Mouse (Mus musculus): ENCODE measurements at regions not wholly inside any gene's neighbourhood (a gene's known extent, or its start where the extent isn't known, plus 50 kb on each side); places are given as distances from the start of the nearest gene placed in this dataset.

DNA sequence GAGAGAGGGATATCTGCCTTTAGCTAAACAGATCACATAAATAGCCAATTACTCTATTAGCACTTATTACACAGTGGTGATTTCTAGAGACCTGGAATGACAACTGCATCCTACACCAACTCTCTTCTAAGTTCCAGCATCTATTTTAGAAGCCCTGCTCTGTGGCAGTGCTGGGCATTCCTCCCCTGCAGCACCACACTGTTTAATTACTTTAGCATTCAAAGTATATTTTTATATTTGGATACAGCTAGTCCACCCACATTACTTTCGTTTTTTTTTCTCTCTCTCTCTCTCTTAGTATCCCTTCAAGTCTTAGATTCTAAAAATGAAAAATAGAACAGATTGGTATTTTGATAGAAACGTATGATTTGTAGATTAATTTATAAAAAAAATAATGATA, 250.1 kb downstream of the Nova1 start:
- Histone ChIP-seq H3K9ac (ENCODE audit: low read length) (no peak overlapping the region), H3K36me3 (ENCODE audit: control insufficient read depth, insufficient read depth, low read length) (no peaks in the 10 kb centered on the region), H3K4me1 (replicated peaks; ENCODE audit: control insufficient read depth, insufficient read depth, low read length) (no peaks in the 10 kb centered on the region), H3K27me3 (replicated peaks; ENCODE audit: control insufficient read depth, insufficient read depth, low read length) (no peaks in the 10 kb centered on the region), H3K4me2 (ENCODE audit: low read length) (no peak overlapping the region), H3K4me3 (ENCODE audit: low read depth, low read length) (no peak overlapping the region), H3K9me3 (ENCODE audit: control insufficient read depth, low read length) (no peaks in the 10 kb centered on the region), H3K27ac (ENCODE audit: low read depth) (no peak overlapping the region)
- DNase-seq (ENCODE audit: low spot score) (no peak), ATAC-seq (replicated peaks; ENCODE audit: low FRiP score, low TSS enrichment, low read depth) (no peak)
- WGBS: 71% methylated on average over 2 of the region's 2 CpGs

DNA sequence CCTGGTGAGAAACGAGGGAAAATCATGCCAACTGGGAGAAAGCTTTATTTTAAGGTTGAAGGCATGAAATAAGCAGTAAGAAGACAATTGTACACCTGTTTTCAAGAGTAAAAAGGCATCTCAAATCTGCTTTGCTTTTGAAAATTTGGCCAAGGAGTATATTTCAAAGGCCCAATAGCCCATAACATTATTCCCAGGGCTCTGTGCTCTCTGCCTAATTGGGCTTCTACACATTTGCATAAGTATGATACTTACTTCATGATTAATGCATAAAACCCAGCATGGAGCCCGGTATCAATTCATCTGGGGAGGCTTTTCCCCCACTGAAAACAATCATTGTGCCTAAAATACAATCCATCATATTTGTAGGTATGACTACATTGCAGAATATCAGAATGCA, 252.4 kb downstream of the Nova1 start:
- Histone ChIP-seq H3K36me3 (ENCODE audit: control insufficient read depth, insufficient read depth, low read length) (no peaks in the 10 kb centered on the region), H3K27ac (ENCODE audit: low read depth) (no peak overlapping the region), H3K4me1 (replicated peaks; ENCODE audit: control insufficient read depth, insufficient read depth, low read length) (no peaks in the 10 kb centered on the region), H3K9me3 (ENCODE audit: control insufficient read depth, low read length) (no peaks in the 10 kb centered on the region), H3K4me3 (ENCODE audit: low read depth, low read length) (no peak overlapping the region), H3K4me2 (ENCODE audit: low read length) (no peak overlapping the region), H3K9ac (ENCODE audit: low read length) (no peak overlapping the region), H3K27me3 (replicated peaks; ENCODE audit: control insufficient read depth, insufficient read depth, low read length) (no peaks in the 10 kb centered on the region)
- no peak for DNase-seq (ENCODE audit: low spot score)
- ATAC-seq (replicated peaks; ENCODE audit: low FRiP score, low TSS enrichment, low read depth): no peak
- 57% methylated on average over 2 of the region's 2 CpGs for WGBS

DNA sequence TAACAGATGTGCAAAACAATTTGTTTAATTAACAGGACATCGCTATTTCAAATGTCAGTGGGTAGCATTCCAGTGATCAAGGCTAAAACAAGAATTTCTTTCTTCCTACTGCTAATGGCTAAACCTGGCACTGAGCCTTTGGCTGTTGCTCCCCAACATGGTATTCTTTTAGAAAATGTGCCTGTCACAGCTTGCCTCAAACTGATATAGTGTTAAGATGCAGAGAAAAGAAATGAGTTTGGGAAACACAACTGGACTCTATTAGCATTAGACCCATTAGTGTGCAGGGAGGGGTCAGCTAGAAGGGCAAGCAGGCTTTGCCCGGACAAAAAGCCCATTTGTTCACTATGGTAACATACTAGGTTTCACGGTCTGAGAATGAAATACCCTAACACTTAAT, 297.8 kb downstream of the Nova1 start:
- DNase-seq (ENCODE audit: low spot score) (no peak), ATAC-seq (replicated peaks; ENCODE audit: low FRiP score, low TSS enrichment, low read depth) (no peak)
- WGBS: 72% methylated on average over 3 of the region's 3 CpGs

DNA sequence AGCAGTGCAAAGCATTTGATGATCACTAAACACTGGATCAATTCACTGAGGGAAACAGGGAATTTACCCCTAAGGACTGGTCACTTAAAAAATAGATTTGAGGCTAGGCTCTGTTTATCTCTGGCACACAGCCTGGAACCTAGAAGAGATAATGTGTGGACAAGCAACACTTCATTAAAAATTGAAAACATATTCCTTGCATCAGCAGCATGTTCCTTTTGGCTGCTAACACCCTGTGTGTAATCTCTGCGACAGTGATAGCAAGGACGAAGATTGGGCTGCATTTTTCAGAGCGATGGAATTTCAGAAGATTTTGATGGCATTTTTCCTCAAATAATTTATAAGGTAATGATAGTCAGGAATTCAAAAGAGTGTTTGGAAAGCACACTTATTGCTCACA, 310.9 kb downstream of the Nova1 start:
- DNase-seq (ENCODE audit: low spot score): no peak
- no peak for ATAC-seq (replicated peaks; ENCODE audit: low FRiP score, low TSS enrichment, low read depth)
- Histone ChIP-seq H3K36me3 (ENCODE audit: control insufficient read depth, insufficient read depth, low read length) (no peaks in the 10 kb centered on the region), H3K27me3 (replicated peaks; ENCODE audit: control insufficient read depth, insufficient read depth, low read length) (no peaks in the 10 kb centered on the region), H3K4me2 (ENCODE audit: low read length) (no peak overlapping the region), H3K4me3 (ENCODE audit: low read depth, low read length) (no peak overlapping the region), H3K27ac (ENCODE audit: low read depth) (no peak overlapping the region), H3K9me3 (ENCODE audit: control insufficient read depth, low read length) (no peaks in the 10 kb centered on the region), H3K9ac (ENCODE audit: low read length) (no peak overlapping the region), H3K4me1 (replicated peaks; ENCODE audit: control insufficient read depth, insufficient read depth, low read length) (no peaks in the 10 kb centered on the region)
- WGBS: 87% methylated on average over 3 of the region's 3 CpGs

More for the DNA sequence above, 297.8 kb downstream of the Nova1 start:
- H3K36me3 ChIP-seq (ENCODE audit: control insufficient read depth, insufficient read depth, low read length): no peaks in the 10 kb centered on the region
- no peaks in the 10 kb centered on the region for H3K9me3 ChIP-seq (ENCODE audit: control insufficient read depth, low read length)
- H3K27me3 ChIP-seq (replicated peaks; ENCODE audit: control insufficient read depth, insufficient read depth, low read length): no peaks in the 10 kb centered on the region
- no peaks in the 10 kb centered on the region for H3K4me1 ChIP-seq (replicated peaks; ENCODE audit: control insufficient read depth, insufficient read depth, low read length)
- H3K9ac ChIP-seq (ENCODE audit: low read length): no peak overlapping the region
- H3K4me3 ChIP-seq (ENCODE audit: low read depth, low read length): no peak overlapping the region
- H3K27ac ChIP-seq (ENCODE audit: low read depth): no peak overlapping the region
- no peak overlapping the region for H3K4me2 ChIP-seq (ENCODE audit: low read length)

DNA sequence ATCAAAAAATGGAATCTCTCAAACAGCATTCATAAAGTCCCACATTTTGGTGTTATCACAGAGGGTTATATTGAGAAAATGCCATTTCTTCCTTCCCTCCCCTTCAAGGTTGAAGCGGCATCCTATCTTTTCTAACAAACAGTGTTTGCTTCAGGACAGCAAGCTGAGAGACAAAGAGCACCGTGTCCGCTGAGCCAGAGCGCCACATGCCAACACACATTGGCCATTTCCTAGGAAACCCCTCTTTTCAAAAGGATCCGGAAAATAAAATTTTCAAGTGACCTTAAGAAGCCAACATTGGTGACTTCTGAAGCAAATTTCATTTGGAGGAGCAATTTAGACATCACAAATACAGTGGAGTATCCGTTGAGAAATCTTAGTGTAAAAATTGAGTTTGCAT, 326.3 kb downstream of the Nova1 start:
- Histone ChIP-seq H3K4me1 (replicated peaks; ENCODE audit: control insufficient read depth, insufficient read depth, low read length) (no peaks in the 10 kb centered on the region), H3K9ac (ENCODE audit: low read length) (no peak overlapping the region), H3K27ac (ENCODE audit: low read depth) (no peak overlapping the region), H3K4me3 (ENCODE audit: low read depth, low read length) (no peak overlapping the region), H3K9me3 (ENCODE audit: control insufficient read depth, low read length) (no peaks in the 10 kb centered on the region), H3K4me2 (ENCODE audit: low read length) (no peak overlapping the region), H3K27me3 (replicated peaks; ENCODE audit: control insufficient read depth, insufficient read depth, low read length) (no peaks in the 10 kb centered on the region), H3K36me3 (ENCODE audit: control insufficient read depth, insufficient read depth, low read length) (no peaks in the 10 kb centered on the region)
- ATAC-seq (replicated peaks; ENCODE audit: low FRiP score, low TSS enrichment, low read depth): no peak
- 90% methylated on average over 6 of the region's 6 CpGs for WGBS
- no peak for DNase-seq (ENCODE audit: low spot score)

DNA sequence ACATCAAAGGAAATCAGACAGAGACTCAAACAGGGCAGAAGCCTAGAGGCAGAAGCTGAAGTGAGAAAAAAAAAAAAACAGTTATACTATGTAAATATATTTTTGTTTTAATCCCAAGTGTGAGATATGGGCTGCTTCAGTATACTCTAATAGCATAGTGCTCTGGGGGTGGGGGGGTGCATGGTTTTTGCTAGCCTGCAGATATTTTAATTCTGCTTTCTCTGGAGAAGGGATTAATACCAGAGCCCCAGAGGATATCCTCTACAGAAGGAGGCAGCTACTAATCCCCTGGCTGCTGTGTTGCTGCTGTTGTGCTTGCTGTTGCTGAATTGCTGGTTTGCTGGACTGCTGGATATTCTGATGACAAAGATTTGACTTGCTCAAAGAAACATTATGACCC, 367.8 kb downstream of the Nova1 start:
- Histone ChIP-seq H3K9ac (ENCODE audit: low read length) (no peak overlapping the region), H3K36me3 (ENCODE audit: control insufficient read depth, insufficient read depth, low read length) (no peaks in the 10 kb centered on the region), H3K27me3 (replicated peaks; ENCODE audit: control insufficient read depth, insufficient read depth, low read length) (no peaks in the 10 kb centered on the region), H3K4me3 (ENCODE audit: low read depth, low read length) (no peak overlapping the region), H3K27ac (ENCODE audit: low read depth) (no peak overlapping the region), H3K4me1 (replicated peaks; ENCODE audit: control insufficient read depth, insufficient read depth, low read length) (no peaks in the 10 kb centered on the region), H3K4me2 (ENCODE audit: low read length) (no peak overlapping the region), H3K9me3 (ENCODE audit: control insufficient read depth, low read length) (no peaks in the 10 kb centered on the region)
- DNase-seq (ENCODE audit: low spot score) (no peak), ATAC-seq (replicated peaks; ENCODE audit: low FRiP score, low TSS enrichment, low read depth) (no peak)

DNA sequence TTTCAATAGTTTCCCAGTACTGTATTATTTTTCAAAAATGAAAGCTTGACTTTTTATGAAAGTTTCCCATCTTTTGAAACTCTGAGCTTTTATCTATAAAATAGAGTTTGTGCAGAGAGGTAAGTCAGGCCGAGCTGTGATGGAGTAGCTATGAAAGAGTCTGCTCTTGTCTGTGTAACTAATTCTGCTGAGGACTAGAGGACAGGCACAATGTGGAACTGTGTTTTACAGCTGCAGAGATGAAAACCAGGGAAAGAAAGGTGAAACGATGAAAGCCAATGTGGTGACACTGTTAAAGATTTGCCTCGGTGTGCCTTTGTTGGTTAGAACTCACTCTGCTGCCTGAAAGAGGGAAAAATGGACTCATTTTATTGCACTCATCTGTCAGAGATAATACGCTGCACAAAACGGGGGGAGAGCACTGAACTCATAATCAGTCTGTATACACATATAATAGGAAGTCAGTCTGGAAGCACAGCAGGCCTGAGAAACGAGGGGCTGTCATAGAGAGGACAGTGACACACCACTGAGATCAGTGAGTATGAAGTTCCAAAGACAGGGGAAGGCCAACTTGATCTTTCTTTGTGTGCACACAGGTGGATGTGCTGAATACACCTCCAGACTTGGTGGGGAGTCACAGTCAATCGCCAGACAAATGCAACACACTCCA, 373.9 kb downstream of the Nova1 start:
- no peaks in the 10 kb centered on the region for H3K4me1 ChIP-seq (replicated peaks; ENCODE audit: control insufficient read depth, insufficient read depth, low read length)
- no peak for ATAC-seq (replicated peaks; ENCODE audit: low FRiP score, low TSS enrichment, low read depth)
- WGBS: 53% methylated on average over 7 of the region's 7 CpGs

DNA sequence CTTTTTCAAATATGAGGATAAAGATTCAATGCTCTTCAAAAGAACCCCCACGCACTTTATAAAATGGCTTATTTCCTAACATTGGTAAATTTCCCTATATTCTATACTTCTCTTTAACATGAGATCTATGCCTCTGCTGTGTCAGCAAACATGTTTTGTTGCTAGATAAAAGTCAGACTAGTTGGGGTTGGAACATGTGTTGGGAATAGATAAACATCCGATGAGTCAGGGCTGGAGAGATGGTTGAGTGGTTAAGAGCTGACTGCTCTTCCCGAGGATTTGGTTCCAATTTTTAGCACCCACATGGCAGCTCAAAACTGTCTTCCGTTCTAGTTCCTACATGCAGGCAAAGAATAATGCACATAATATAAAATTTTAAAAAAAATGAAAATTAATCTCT, 399.1 kb downstream of the Nova1 start:
- H3K4me1 ChIP-seq (replicated peaks; ENCODE audit: control insufficient read depth, insufficient read depth, low read length): no peaks in the 10 kb centered on the region
- no peak overlapping the region for H3K9ac ChIP-seq (ENCODE audit: low read length)
- no peaks in the 10 kb centered on the region for H3K27me3 ChIP-seq (replicated peaks; ENCODE audit: control insufficient read depth, insufficient read depth, low read length)
- H3K27ac ChIP-seq (ENCODE audit: low read depth): no peak overlapping the region
- 82% methylated on average over 4 of the region's 4 CpGs for WGBS
- no peaks in the 10 kb centered on the region for H3K9me3 ChIP-seq (ENCODE audit: control insufficient read depth, low read length)
- no peak for DNase-seq (ENCODE audit: low spot score)
- H3K4me3 ChIP-seq (ENCODE audit: low read depth, low read length): no peak overlapping the region
- H3K36me3 ChIP-seq (ENCODE audit: control insufficient read depth, insufficient read depth, low read length): no peaks in the 10 kb centered on the region
- ATAC-seq (replicated peaks; ENCODE audit: low FRiP score, low TSS enrichment, low read depth): no peak
- no peak overlapping the region for H3K4me2 ChIP-seq (ENCODE audit: low read length)

More for the DNA sequence above, 373.9 kb downstream of the Nova1 start:
- Histone ChIP-seq H3K27ac (ENCODE audit: low read depth) (no peak overlapping the region), H3K4me3 (ENCODE audit: low read depth, low read length) (no peak overlapping the region), H3K36me3 (ENCODE audit: control insufficient read depth, insufficient read depth, low read length) (no peaks in the 10 kb centered on the region), H3K4me2 (ENCODE audit: low read length) (no peak overlapping the region), H3K27me3 (replicated peaks; ENCODE audit: control insufficient read depth, insufficient read depth, low read length) (no peaks in the 10 kb centered on the region), H3K9me3 (ENCODE audit: control insufficient read depth, low read length) (no peaks in the 10 kb centered on the region), H3K9ac (ENCODE audit: low read length) (no peak overlapping the region)
- no peak for DNase-seq (ENCODE audit: low spot score)

DNA sequence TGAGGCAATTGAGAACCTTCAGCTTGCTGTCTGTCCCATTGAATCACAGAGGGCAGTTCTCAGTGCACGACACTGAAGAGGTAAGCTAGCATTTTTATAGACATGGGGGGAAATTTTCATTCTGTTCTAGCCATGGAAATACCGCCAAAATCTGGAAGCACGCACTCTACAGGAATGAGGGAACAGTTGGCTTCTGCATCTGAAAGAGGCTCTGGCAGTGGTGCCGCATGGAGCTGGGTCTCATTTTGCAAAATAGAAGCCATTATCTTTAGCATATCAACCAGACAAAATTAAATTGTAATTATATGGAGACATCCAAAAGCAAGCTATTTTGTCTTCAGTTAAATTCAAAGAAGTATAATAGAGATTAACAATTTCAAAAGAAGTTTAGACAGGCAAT, 399.7 kb downstream of the Nova1 start:
- Histone ChIP-seq H3K4me3 (ENCODE audit: low read depth, low read length) (no peak overlapping the region), H3K9me3 (ENCODE audit: control insufficient read depth, low read length) (no peaks in the 10 kb centered on the region), H3K27ac (ENCODE audit: low read depth) (no peak overlapping the region), H3K9ac (ENCODE audit: low read length) (no peak overlapping the region), H3K4me1 (replicated peaks; ENCODE audit: control insufficient read depth, insufficient read depth, low read length) (no peaks in the 10 kb centered on the region), H3K27me3 (replicated peaks; ENCODE audit: control insufficient read depth, insufficient read depth, low read length) (no peaks in the 10 kb centered on the region), H3K4me2 (ENCODE audit: low read length) (no peak overlapping the region), H3K36me3 (ENCODE audit: control insufficient read depth, insufficient read depth, low read length) (no peaks in the 10 kb centered on the region)
- no peak for DNase-seq (ENCODE audit: low spot score)
- ATAC-seq (replicated peaks; ENCODE audit: low FRiP score, low TSS enrichment, low read depth): no peak
- WGBS: 88% methylated on average over 4 of the region's 4 CpGs

Data from intestine, embryonic 14.5 days (tissue).